Mouse (Mus musculus) embryo, embryonic 9.5 days (tissue): ENCODE measurements at regions not wholly inside any gene's neighbourhood (a gene's known extent, or its start where the extent isn't known, plus 50 kb on each side); places are given as distances from the start of the nearest gene placed in this dataset.

Experiments
- DNase-seq: peaks from one replicate; pipeline ENCODE4 v3.0.0-alpha.2; 2017; ENCODE audit errors: extremely low spot score

GRCm38 (mm10) chr15:62096778-62097177 is 1174.0 kb upstream of the A1bg start:
- no peak for DNase-seq

GRCm38 (mm10) chr15:62095198-62095597 is 1172.4 kb upstream of the A1bg start:
- no peak for DNase-seq

GRCm38 (mm10) chr15:62093672-62094071 is 1170.9 kb upstream of the A1bg start:
- no peak for DNase-seq

DNA sequence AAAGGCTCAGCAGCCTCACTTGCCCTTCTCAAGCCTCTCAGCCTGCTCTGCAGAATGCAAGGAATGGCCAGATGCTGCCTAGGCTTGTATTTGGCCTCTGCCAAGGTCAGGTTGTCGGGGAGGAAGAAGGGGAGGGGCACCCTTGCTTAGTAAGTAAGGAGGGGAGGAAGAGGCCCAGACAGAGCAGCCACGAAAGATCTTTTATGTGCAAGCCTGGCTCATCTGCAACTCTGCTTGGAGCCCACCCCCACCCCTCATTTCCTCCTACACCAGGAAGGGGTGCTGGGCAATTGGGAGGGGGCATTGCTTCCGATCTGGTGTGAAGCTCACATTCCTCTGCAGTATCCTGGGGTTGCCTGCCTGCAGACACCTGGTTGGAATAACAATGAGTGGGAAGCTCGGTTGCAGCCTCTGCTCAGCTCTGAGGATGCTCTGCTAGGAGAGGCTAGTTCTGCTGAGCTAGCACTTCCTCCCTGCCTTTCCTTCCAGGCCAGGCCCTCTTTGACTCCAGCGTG is 1169.9 kb upstream of the A1bg start:
- DNase-seq, result peak; percentile 39

- no peak for DNase-seq
Measured at GRCm38 (mm10) chr15:62091746-62092659, 1169.2 kb upstream of the A1bg start.

DNA sequence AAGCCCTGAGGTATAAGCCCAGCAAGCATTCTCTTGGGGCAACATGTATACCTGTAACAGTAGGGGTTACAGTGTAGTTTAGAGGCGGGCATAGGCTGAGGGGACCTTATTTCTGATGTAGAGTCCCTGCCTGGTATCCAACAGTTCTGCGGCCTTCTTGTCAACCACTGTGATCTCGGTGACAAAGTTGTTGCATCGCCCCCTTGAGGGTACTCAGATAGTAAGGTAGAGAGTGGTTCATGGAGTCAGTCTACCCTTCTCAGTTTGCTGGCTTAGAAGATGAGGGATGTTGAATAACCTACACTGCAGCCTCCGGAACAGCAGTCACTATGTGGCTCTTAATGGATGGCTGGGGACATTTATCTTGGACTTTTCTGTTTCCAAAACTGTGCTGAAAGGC is 1168.3 kb upstream of the A1bg start:
- no peak for DNase-seq

GRCm38 (mm10) chr15:62088341-62088740 is 1165.5 kb upstream of the A1bg start:
- no peak for DNase-seq

DNA sequence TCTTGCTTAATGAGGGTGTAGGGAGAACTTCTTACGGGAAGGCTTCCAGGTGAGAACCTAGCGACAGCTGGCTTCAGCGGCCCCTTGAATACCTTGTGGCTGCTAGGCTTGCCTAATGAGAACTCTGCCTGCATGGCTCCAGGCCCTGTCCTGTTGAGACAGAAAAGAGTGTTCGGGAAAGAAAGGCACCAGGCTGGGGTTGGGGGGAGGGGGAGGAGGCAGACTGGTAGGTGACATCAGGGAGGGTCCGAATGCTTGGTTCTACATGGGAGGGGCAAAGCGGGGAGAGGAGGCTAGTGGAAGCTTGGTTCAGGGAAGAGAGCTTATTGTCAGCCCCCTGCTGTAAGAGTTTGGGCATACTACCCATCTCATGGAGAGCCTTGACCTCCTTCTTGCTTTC is 1164.9 kb upstream of the A1bg start:
- DNase-seq, result no peak

GRCm38 (mm10) chr15:62086037-62086436 is 1163.2 kb upstream of the A1bg start:
- DNase-seq, result no peak

DNA sequence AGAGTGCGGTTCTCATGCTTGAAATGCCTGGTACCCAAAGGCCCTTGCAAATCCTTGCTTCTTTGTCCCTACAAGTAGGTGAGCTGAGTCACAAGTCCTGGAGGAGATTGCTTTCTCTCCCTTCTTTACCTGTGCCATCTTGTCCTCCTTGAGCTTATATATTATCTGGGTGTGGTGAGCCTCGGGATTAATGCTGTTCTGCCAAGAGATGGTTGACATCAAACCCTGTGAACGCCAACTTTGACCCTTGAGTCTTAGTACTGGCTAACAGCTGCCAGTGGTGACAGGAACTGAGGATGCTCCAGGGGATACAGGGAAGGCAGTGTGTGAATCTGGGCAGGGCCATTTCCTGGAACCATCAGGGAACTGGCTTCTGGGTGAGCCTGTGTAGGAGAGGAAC is 1160.5 kb upstream of the A1bg start:
- no peak for DNase-seq

GRCm38 (mm10) chr15:62082539-62082938 is 1159.7 kb upstream of the A1bg start:
- no peak for DNase-seq

- no peak for DNase-seq
Measured at GRCm38 (mm10) chr15:62079155-62080109, 1156.6 kb upstream of the A1bg start.

GRCm38 (mm10) chr15:62076552-62077234 is 1153.9 kb upstream of the A1bg start:
- no peak for DNase-seq

- no peak for DNase-seq
Measured at GRCm38 (mm10) chr15:62074735-62075134, 1151.9 kb upstream of the A1bg start.

DNA sequence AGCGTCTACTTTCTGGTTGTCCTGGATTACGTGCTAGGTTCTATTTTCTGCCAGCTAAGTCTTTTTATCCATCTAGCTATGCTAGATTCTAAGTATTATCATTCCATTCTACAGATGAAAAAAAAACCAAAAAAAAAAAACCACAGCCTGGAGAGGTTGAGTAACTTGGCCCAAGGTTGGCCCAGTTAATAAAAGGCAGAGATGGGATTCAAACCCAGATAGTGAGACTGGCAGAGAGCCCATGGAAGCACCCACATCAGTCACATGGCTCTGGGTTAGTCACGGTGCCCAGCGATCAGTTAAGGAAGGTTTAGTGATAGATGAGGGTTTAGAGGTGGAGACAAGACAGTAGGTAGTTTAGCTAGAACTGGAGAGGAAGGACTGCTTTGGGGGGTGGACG is 1150.8 kb upstream of the A1bg start:
- DNase-seq, result no peak

DNA sequence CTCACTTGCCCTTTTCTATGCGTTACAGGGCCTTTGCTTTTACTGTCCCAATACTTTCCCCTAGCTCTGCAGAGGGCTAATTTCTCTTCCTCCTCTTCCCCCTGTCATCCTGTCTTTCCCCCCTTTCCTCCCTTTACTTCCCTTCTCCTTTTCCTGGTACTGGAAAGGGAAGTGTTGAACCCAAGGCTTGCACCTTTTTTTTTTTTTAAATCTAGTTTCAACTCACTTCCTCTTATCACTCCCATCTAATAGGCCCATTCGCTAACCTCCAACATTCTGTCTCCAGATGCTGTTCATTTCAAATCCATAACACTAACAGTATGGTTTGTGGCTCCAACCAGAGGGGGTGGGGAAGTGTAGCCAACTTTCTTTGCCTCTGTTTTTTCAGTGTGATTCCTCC is 1148.5 kb upstream of the A1bg start:
- no peak for DNase-seq

- DNase-seq, result no peak
Measured at GRCm38 (mm10) chr15:62068422-62069160, 1145.8 kb upstream of the A1bg start.

- no peak for DNase-seq
Measured at GRCm38 (mm10) chr15:62064399-62064798, 1141.6 kb upstream of the A1bg start.

GRCm38 (mm10) chr15:62057449-62057848 is 1134.6 kb upstream of the A1bg start:
- no peak for DNase-seq

- DNase-seq, result no peak
Measured at GRCm38 (mm10) chr15:62056889-62057288, 1134.1 kb upstream of the A1bg start.

DNA sequence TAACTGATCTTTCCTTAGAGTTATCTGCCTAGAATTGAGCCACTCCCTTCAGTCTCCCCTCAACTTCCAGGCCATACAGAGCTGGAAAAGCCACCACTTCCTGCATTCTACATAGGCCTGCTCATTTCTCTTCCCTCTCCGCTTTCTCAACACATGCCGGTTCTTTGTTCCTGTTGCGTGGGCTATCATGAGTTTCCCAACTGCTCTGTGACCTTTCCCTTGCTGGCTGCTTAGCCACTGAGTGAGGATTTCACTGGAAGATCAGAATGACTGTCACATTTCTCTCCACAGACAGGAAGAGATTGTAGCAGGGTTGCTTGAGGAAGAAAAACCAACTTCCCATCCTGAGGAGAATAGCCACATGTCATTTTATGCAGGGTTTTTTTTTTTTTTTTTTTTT is 1133.6 kb upstream of the A1bg start:
- no peak for DNase-seq
